Mouse (Mus musculus) limb, embryonic 13.5 days (tissue): ENCODE data around the gene Sorcs2. TPM values are rescaled to one million over a fixed set of nuclear protein-coding genes. Genes with fewer than 3 reads are reported as not detected.

Experiments used
- ATAC-seq: fragments of 200-750 bp; cut with Nextera tagmentation; 2 replicates; pipeline ENCODE4 v1.8.0; 2017; ENCODE audit warnings: low read depth, moderate number of reproducible peaks, moderate TSS enrichment; ENCODE audit not compliant: low FRiP score
- H3K27ac ChIP-seq: fragments of 300-500 bp; sonication (generic); 2 replicates; pipeline ENCODE4 v1.5.1; 2015; ENCODE audit warnings: inconsistent platforms, mild to moderate bottlenecking, moderate library complexity
- H3K27me3 ChIP-seq: fragments of 300-500 bp; sonication (generic); 2 replicates; pipeline ENCODE4 v1.6.1; 2015; ENCODE audit warnings: mild to moderate bottlenecking, inconsistent platforms
- H3K36me3 ChIP-seq: fragments of 300-500 bp; sonication (generic); 2 replicates; pipeline ENCODE4 v1.6.1; 2015; ENCODE audit warnings: inconsistent platforms, mild to moderate bottlenecking, moderate library complexity
- H3K4me1 ChIP-seq: fragments of 300-500 bp; sonication (generic); 2 replicates; pipeline ENCODE4 v1.6.1; 2015; ENCODE audit warnings: inconsistent platforms
- H3K4me2 ChIP-seq: fragments of 300-500 bp; sonication (generic); replicated peaks from 2 replicates; pipeline ENCODE4 v1.6.1; 2015; ENCODE audit warnings: inconsistent platforms, mild to moderate bottlenecking, moderate library complexity
- H3K4me3 ChIP-seq: fragments of 300-500 bp; sonication (generic); 2 replicates; pipeline ENCODE4 v1.5.1; 2015; ENCODE audit warnings: moderate library complexity, mild to moderate bottlenecking, inconsistent platforms
- H3K9ac ChIP-seq: fragments of 300-500 bp; sonication (generic); 2 replicates; pipeline ENCODE4 v1.6.1; 2015; ENCODE audit warnings: mild to moderate bottlenecking, inconsistent platforms
- H3K9me3 ChIP-seq: fragments of 300-500 bp; sonication (generic); 2 replicates; pipeline ENCODE4 v1.6.1; 2016; ENCODE audit warnings: inconsistent platforms
- WGBS: fragments of 180-500 bp; shearing (Covaris S2); methylation state at CpG from one replicate; pipeline ENCODE4 v1.1.7; 2015; 5-methylcytosine and 5-hydroxymethylcytosine counted together
- polyA plus RNA-seq: library from polyadenylated mRNA; unstranded; fragments of >200 nt; fragmentation: Nextera tagmentation; extraction: Ambion mirVana; gene quantifications from 2 replicates; pipeline ENCODE4 v1.2.1, GENCODE M21; 2015

The Sorcs2 gene
- polyA plus RNA-seq, result 21.2 and 23.0 TPM in 2 replicates

- 1% methylated on average over 42 of the region's 45 CpGs for WGBS
- Histone ChIP-seq H3K4me3 (peak within 1 kb of the TSS; percentile 77), H3K36me3 (no peaks in the 10 kb centered on the region), H3K4me1 (peaks cover 40% of the 10 kb centered on the region), H3K27me3 (peaks cover 19% of the 10 kb centered on the region), H3K4me2 (peak within 1 kb of the TSS; percentile 97), H3K27ac (no peak within 1 kb of the TSS), H3K9ac (peak within 1 kb of the TSS; percentile 88), H3K9me3 (no peaks in the 10 kb centered on the region)
- peak; percentile 85 for ATAC-seq
Measured at GRCm38 (mm10) chr5:36397837-36398282, at the start of gene Sorcs2. Gene Sorcs2, minus strand, starts transcription at chr5:36398139.

- H3K27ac ChIP-seq, result no peak overlapping the region
- no peaks in the 10 kb centered on the region for H3K36me3 ChIP-seq
- ATAC-seq, result no peak
- H3K9ac ChIP-seq, result no peak overlapping the region
- H3K4me3 ChIP-seq, result no peak overlapping the region
- H3K4me1 ChIP-seq, result peaks cover 30% of the 10 kb centered on the region
- no peaks in the 10 kb centered on the region for H3K9me3 ChIP-seq
- no peak overlapping the region for H3K4me2 ChIP-seq
- no peaks in the 10 kb centered on the region; the same call in 1 of the 2 replicates for H3K27me3 ChIP-seq
- WGBS, result 36% methylated on average over 9 of the region's 9 CpGs
Measured at GRCm38 (mm10) chr5:36446166-36446890, 48.4 kb upstream of the Sorcs2 start.

GRCm38 (mm10) chr5:36445028-36445427 lies 47.1 kb upstream of the Sorcs2 start:
- Histone ChIP-seq H3K4me3 (no peak overlapping the region), H3K9me3 (no peaks in the 10 kb centered on the region), H3K9ac (peak overlapping the region; percentile 36; the same call in 1 of the 2 replicates), H3K27me3 (no peaks in the 10 kb centered on the region; the same call in 1 of the 2 replicates), H3K36me3 (no peaks in the 10 kb centered on the region), H3K27ac (no peak overlapping the region; the same call in 1 of the 2 replicates), H3K4me2 (no peak overlapping the region), H3K4me1 (peaks cover 27% of the 10 kb centered on the region)
- 22% methylated on average over 8 of the region's 8 CpGs for WGBS
- ATAC-seq, result no peak; the same call in 1 of the 2 replicates

- H3K36me3 ChIP-seq, result no peaks in the 10 kb centered on the region
- no peak overlapping the region for H3K9ac ChIP-seq
- no peak for ATAC-seq
- no peaks in the 10 kb centered on the region for H3K9me3 ChIP-seq
- WGBS, result 37% methylated on average over 4 of the region's 4 CpGs
- no peak overlapping the region for H3K27ac ChIP-seq
- no peak overlapping the region for H3K4me2 ChIP-seq
- H3K4me1 ChIP-seq, result peaks cover 27% of the 10 kb centered on the region
- H3K27me3 ChIP-seq, result no peaks in the 10 kb centered on the region; the same call in 1 of the 2 replicates
- no peak overlapping the region for H3K4me3 ChIP-seq
Measured at GRCm38 (mm10) chr5:36444611-36445010, 46.7 kb upstream of the Sorcs2 start.

- Histone ChIP-seq H3K36me3 (no peaks in the 10 kb centered on the region), H3K4me3 (no peak overlapping the region), H3K27ac (no peak overlapping the region), H3K9ac (no peak overlapping the region), H3K27me3 (no peaks in the 10 kb centered on the region; the same call in 1 of the 2 replicates), H3K4me2 (no peak overlapping the region), H3K9me3 (no peaks in the 10 kb centered on the region), H3K4me1 (peaks cover 26% of the 10 kb centered on the region)
- WGBS, result 67% methylated on average over 3 of the region's 3 CpGs
- ATAC-seq, result no peak
Measured at GRCm38 (mm10) chr5:36440741-36441140, 42.8 kb upstream of the Sorcs2 start.

- Histone ChIP-seq H3K9me3 (no peaks in the 10 kb centered on the region), H3K27me3 (no peaks in the 10 kb centered on the region), H3K4me2 (no peak overlapping the region), H3K9ac (no peak overlapping the region), H3K4me3 (no peak overlapping the region), H3K36me3 (no peaks in the 10 kb centered on the region), H3K4me1 (no peaks in the 10 kb centered on the region), H3K27ac (no peak overlapping the region)
- 77% methylated on average over 4 of the region's 4 CpGs for WGBS
- no peak for ATAC-seq
Measured at GRCm38 (mm10) chr5:36436858-36437257, 38.9 kb upstream of the Sorcs2 start.

GRCm38 (mm10) chr5:36434398-36434967 lies 36.5 kb upstream of the Sorcs2 start:
- H3K4me1 ChIP-seq, result 0 out of 2 replicates have a peak, but pooled peaks cover 3% of the 10 kb centered on the region
- H3K27ac ChIP-seq, result no peak overlapping the region
- 70% methylated on average over 9 of the region's 9 CpGs for WGBS
- H3K36me3 ChIP-seq, result no peaks in the 10 kb centered on the region
- no peak for ATAC-seq
- H3K4me2 ChIP-seq, result no peak overlapping the region
- no peak overlapping the region for H3K9ac ChIP-seq
- no peaks in the 10 kb centered on the region for H3K27me3 ChIP-seq
- H3K4me3 ChIP-seq, result no peak overlapping the region
- no peaks in the 10 kb centered on the region for H3K9me3 ChIP-seq

GRCm38 (mm10) chr5:36431711-36432110 lies 33.8 kb upstream of the Sorcs2 start:
- Histone ChIP-seq H3K4me2 (no peak overlapping the region), H3K27me3 (no peaks in the 10 kb centered on the region), H3K9me3 (no peaks in the 10 kb centered on the region), H3K4me3 (no peak overlapping the region), H3K36me3 (no peaks in the 10 kb centered on the region), H3K4me1 (peaks cover 15% of the 10 kb centered on the region; the same call in 1 of the 2 replicates), H3K27ac (no peak overlapping the region), H3K9ac (no peak overlapping the region)
- 61% methylated on average over 2 of the region's 2 CpGs for WGBS
- no peak for ATAC-seq

GRCm38 (mm10) chr5:36429551-36429950 lies 31.6 kb upstream of the Sorcs2 start:
- Histone ChIP-seq H3K36me3 (no peaks in the 10 kb centered on the region), H3K4me3 (no peak overlapping the region), H3K27ac (no peak overlapping the region), H3K9me3 (no peaks in the 10 kb centered on the region), H3K4me2 (no peak overlapping the region), H3K27me3 (no peaks in the 10 kb centered on the region), H3K9ac (no peak overlapping the region), H3K4me1 (peaks cover 15% of the 10 kb centered on the region; the same call in 1 of the 2 replicates)
- WGBS, result 86% methylated on average over 3 of the region's 3 CpGs
- no peak for ATAC-seq

- Histone ChIP-seq H3K4me1 (peaks cover 15% of the 10 kb centered on the region; the same call in 1 of the 2 replicates), H3K9me3 (no peaks in the 10 kb centered on the region), H3K4me2 (no peak overlapping the region), H3K27ac (no peak overlapping the region), H3K36me3 (no peaks in the 10 kb centered on the region), H3K4me3 (no peak overlapping the region), H3K27me3 (no peaks in the 10 kb centered on the region), H3K9ac (no peak overlapping the region)
- no peak for ATAC-seq
- WGBS, result 20% methylated on average over 11 of the region's 11 CpGs
Measured at GRCm38 (mm10) chr5:36427831-36428230, 29.9 kb upstream of the Sorcs2 start.

GRCm38 (mm10) chr5:36426404-36426803 lies 28.5 kb upstream of the Sorcs2 start:
- Histone ChIP-seq H3K36me3 (no peaks in the 10 kb centered on the region), H3K27ac (no peak overlapping the region), H3K27me3 (no peaks in the 10 kb centered on the region), H3K4me1 (peaks cover 15% of the 10 kb centered on the region; the same call in 1 of the 2 replicates), H3K4me2 (no peak overlapping the region), H3K4me3 (no peak overlapping the region), H3K9ac (no peak overlapping the region), H3K9me3 (no peaks in the 10 kb centered on the region)
- WGBS, result 81% methylated on average over 5 of the region's 5 CpGs
- ATAC-seq, result no peak

GRCm38 (mm10) chr5:36424676-36425075 lies 26.7 kb upstream of the Sorcs2 start:
- Histone ChIP-seq H3K27me3 (no peaks in the 10 kb centered on the region), H3K4me1 (peaks cover 12% of the 10 kb centered on the region; the same call in 1 of the 2 replicates), H3K9me3 (no peaks in the 10 kb centered on the region), H3K27ac (no peak overlapping the region), H3K36me3 (no peaks in the 10 kb centered on the region), H3K9ac (no peak overlapping the region), H3K4me3 (no peak overlapping the region), H3K4me2 (no peak overlapping the region)
- no peak for ATAC-seq
